Mouse (Mus musculus) limb, embryonic 14.5 days (tissue): Measurements from ENCODE around the gene Rab3b. TPM values are rescaled to one million over a fixed set of nuclear protein-coding genes. Genes with fewer than 3 reads are reported as not detected.
A peak's percentile ranks its signal among the peaks of the same experiment; 100 is the strongest.

ENCODE experiments used
- ATAC-seq: fragments of 200-750 bp; cut with Nextera tagmentation; 2 replicates; pipeline ENCODE4 v1.8.0; 2017; ENCODE audit warnings: low read depth, moderate number of reproducible peaks, moderate TSS enrichment; ENCODE audit not compliant: low FRiP score
- DNase-seq: peaks from one replicate; pipeline ENCODE4 v3.0.0-alpha.2; 2015; ENCODE audit warnings: low spot score
- H3K27ac ChIP-seq: fragments of 300-500 bp; sonication (generic); replicated peaks from 2 replicates; pipeline ENCODE4 v1.5.1; 2014; ENCODE audit warnings: low read depth, mild to moderate bottlenecking, low read length, moderate library complexity, mixed read lengths
- H3K27me3 ChIP-seq: fragments of 300-500 bp; sonication (generic); 2 replicates; pipeline ENCODE4 v1.6.1; 2014; ENCODE audit warnings: low read length, mixed read lengths; ENCODE audit not compliant: control insufficient read depth, insufficient read depth
- H3K36me3 ChIP-seq: fragments of 300-500 bp; sonication (generic); 2 replicates; pipeline ENCODE4 v1.6.1; 2014; ENCODE audit warnings: mild to moderate bottlenecking, low read length, moderate library complexity, mixed read lengths; ENCODE audit not compliant: control insufficient read depth, insufficient read depth
- H3K4me1 ChIP-seq: fragments of 300-500 bp; sonication (generic); 2 replicates; pipeline ENCODE4 v1.6.1; 2014; ENCODE audit warnings: antibody characterized with exemption, low read length, mixed read lengths; ENCODE audit not compliant: control insufficient read depth, insufficient read depth
- H3K4me2 ChIP-seq: fragments of 300-500 bp; sonication (generic); replicated peaks from 2 replicates; pipeline ENCODE4 v1.6.1; 2014; ENCODE audit warnings: low read depth, mild to moderate bottlenecking, low read length, moderate library complexity; ENCODE audit not compliant: severe bottlenecking
- H3K4me3 ChIP-seq: fragments of 300-500 bp; sonication (generic); replicated peaks from 2 replicates; pipeline ENCODE4 v1.5.1; 2014; ENCODE audit warnings: low read length
- H3K9ac ChIP-seq: fragments of 300-500 bp; sonication (generic); 2 replicates; pipeline ENCODE4 v1.6.1; 2014; ENCODE audit warnings: mild to moderate bottlenecking, low read depth, low read length, moderate library complexity; ENCODE audit not compliant: severe bottlenecking
- H3K9me3 ChIP-seq: fragments of 300-500 bp; sonication (generic); 2 replicates; pipeline ENCODE4 v1.6.1; 2016; ENCODE audit warnings: low read length; ENCODE audit not compliant: control insufficient read depth
- POLR2A ChIP-seq: fragments of 200-500 bp; IDR thresholded peaks from 2 replicates; pipeline ENCODE4 v1.8.0; 2012; ENCODE audit warnings: inconsistent platforms, mild to moderate bottlenecking, moderate library complexity, borderline replicate concordance; ENCODE audit not compliant: insufficient read depth, insufficient read length; ENCODE audit errors: extremely low read depth
- WGBS: fragments of 180-500 bp; shearing (Covaris S2); extraction: QIAGEN DNeasy Blood & Tissue Kit; methylation state at CpG from one replicate; pipeline ENCODE4 v1.1.7; 2014; 5-methylcytosine and 5-hydroxymethylcytosine counted together
- polyA plus RNA-seq, 2 experiments: library from polyadenylated mRNA; depleted of rRNA in 1 of 2; stranded (reverse) in 1 of 2; unstranded in 1 of 2; fragments of >200 nt; fragmentation: Nextera tagmentation in 1 of 2; extraction: Ambion mirVana in 1 of 2; gene quantifications; 2 replicates each; pipeline versions ENCODE4 v1.2.1 to v1.2.3; 2012 to 2014

Gene Rab3b
- polyA plus RNA-seq (2012; rRNA removed) (9.8 and 11.9 TPM in 2 replicates), polyA plus RNA-seq (2014; fragmentation: Nextera tagmentation; extraction: Ambion mirVana) (15.0 and 21.2 TPM in 2 replicates)

DNA sequence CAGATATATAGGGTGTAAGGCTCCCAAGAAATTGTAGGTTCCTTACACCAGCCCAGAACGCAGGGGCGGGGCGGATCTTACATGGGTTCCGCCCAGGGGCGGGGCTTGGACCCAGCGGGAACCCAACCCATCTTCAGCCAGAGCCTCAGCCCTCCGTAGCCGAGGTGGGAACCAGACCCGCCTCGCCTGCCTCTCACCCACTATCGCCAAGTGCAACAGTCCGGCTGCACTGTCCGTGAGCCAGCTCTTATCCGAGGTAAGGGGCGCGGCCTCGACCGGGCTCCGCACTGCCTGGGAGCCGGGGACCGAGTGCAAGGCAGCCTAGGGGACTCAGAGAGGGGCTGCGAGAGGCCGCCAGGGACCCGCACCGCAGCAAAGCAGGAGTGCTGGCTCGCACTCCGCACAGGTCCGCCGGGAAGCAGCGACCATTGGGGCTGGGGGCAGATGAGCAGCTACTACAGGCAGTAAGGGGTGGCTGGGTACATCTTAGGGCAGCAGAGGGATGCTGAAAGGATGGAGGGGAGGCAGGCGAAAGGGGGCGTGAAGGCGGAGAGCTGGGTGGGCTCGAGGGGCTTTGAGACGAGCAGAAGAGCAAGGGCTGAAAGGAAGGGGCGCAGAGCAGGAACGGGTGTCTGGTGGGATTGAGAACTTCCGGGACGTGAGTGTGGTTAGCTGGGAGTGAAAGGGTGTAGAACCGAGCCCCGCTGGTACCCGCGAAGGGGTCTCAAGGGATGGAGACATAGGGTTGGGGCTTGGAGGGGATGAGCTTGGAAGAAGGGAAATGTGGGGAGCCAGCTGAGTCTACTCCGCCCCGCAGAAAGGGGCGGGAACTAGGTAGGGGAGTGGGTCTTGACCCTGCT lies at the start of gene Rab3b:
Gene Rab3b (plus strand): TSS at position 101 of the 860 bp plus-strand sequence.
- Histone ChIP-seq H3K27ac (no peak within 1 kb of the TSS), H3K4me2 (peak within 1 kb of the TSS; percentile 99), H3K9me3 (no peaks in the 10 kb centered on the region; the same call in 1 of the 2 replicates), H3K4me1 (0 out of 2 replicates have a peak, but pooled peaks cover 3% of the 10 kb centered on the region), H3K4me3 (peak within 1 kb of the TSS; percentile 57), H3K36me3 (no peaks in the 10 kb centered on the region), H3K9ac (peak within 1 kb of the TSS; percentile 63), H3K27me3 (0 out of 2 replicates have a peak, but pooled peaks cover 3% of the 10 kb centered on the region)
- 0 out of 2 replicates have a peak, but pooled peaks have one; percentile 17 for TF ChIP-seq POLR2A
- 3% methylated on average over 42 of the region's 46 CpGs for WGBS
- ATAC-seq, result peak; percentile 87
- DNase-seq, result peak; percentile 47

DNA sequence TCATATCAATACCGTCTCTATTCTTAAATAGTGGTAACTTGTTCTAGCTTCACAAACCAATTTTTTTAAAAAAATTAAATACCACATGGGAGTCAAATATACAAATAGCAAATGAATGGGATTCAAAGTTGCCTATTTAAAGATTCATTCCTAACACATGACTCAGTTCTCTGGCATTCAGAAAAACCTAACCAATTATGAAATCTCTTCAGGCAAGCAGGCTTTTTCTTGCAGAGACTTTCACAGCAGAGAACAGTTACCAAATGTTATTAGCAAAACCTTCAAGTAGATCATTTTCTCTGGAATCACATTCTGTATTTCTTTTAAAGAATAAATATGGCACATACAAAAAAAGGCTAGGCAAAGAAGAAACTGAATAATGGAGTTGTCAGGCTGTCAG lies 48.2 kb upstream of the Rab3b start:
- no peak overlapping the region for H3K4me2 ChIP-seq
- H3K27me3 ChIP-seq, result no peaks in the 10 kb centered on the region
- DNase-seq, result no peak
- H3K9ac ChIP-seq, result peak overlapping the region; percentile 25; the same call in 1 of the 2 replicates
- TF ChIP-seq POLR2A, result no peak
- ATAC-seq, result no peak
- no peaks in the 10 kb centered on the region for H3K9me3 ChIP-seq
- no peak overlapping the region for H3K4me3 ChIP-seq
- H3K36me3 ChIP-seq, result peaks cover 43% of the 10 kb centered on the region
- peaks cover 9% of the 10 kb centered on the region for H3K4me1 ChIP-seq
- WGBS, result 84% methylated on average over 1 of the region's 1 CpGs
- no peak overlapping the region for H3K27ac ChIP-seq

DNA sequence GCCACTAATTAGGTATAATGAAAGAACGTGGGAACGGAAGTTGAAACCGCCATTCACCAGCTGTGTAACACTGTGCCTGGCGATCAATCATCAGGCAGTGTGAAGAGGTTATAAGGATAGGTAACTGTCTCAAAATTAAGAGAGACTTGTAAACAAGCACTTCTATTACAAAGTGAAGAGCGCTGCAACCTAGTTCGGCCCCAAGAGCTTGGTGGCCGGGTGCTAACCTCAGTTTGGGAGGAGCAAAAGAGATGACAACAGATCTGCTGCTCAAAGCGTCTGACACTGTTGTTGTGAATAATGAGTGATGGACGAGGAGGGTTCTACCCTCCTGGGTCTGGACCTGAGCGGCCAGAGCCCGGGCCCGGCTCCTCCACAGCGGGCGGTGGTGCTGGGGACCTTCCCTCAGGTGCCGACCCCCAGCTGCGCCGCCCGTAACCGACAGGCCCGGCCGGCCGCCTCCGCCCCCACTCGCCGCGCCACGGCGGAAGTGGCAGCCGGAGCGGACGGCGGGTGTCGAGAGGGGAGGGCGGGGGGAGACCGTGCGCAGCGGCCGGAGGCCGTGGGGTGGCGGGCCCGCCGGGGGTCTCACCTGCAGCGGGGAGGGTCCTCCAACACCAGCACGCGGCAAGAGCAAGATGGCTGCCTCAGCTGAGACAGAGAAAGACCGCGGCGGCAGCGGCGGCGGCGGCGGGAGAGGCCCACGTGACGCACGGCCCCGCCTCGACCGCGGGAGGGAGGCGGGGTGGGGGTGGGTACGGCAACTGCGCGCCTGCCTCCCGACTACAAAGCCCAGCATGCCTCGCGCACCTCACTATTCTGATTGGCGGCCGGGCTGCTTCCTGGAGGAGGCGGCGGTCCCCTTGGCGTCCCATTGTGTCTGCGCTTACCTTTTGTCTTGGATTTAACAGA lies 45.7 kb upstream of the Rab3b start, which contains the start of gene Btf3l4:
Gene Btf3l4 (minus strand): TSS at position 699 of the 912 bp plus-strand sequence.
- ATAC-seq (peak; percentile 92), DNase-seq (peak; percentile 97)
- Histone ChIP-seq H3K9ac (peak within 1 kb of the TSS; percentile 99), H3K4me2 (peak within 1 kb of the TSS; percentile 81), H3K4me3 (peak within 1 kb of the TSS; percentile 97), H3K9me3 (no peaks in the 10 kb centered on the region), H3K36me3 (peaks cover 22% of the 10 kb centered on the region), H3K27me3 (no peaks in the 10 kb centered on the region), H3K27ac (peak within 1 kb of the TSS; percentile 97), H3K4me1 (peaks cover 12% of the 10 kb centered on the region)
- 0 out of 2 replicates have a peak, but pooled peaks have one; percentile 51 for TF ChIP-seq POLR2A
- under 1% methylated on average over 26 of the region's 73 CpGs for WGBS

DNA sequence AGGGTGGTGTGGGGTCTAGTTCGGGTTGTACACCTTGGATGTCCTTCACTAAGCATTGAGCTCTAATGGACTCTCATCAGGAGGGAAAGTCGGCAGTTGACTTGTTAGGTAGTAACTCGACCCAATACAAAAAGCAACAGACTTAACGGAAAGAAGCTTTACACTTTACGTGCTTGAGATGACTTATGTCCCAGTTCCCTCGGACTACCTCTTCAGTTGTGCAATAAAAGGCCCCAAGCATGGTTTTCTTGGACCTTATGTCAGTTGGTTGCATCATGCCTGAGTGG lies 45.1 kb upstream of the Rab3b start:
- H3K9me3 ChIP-seq, result no peaks in the 10 kb centered on the region
- H3K4me1 ChIP-seq, result peaks cover 12% of the 10 kb centered on the region
- H3K4me2 ChIP-seq, result peak overlapping the region; percentile 81
- peak overlapping the region; percentile 99 for H3K9ac ChIP-seq
- no peak; the same call in 1 of the 2 replicates for TF ChIP-seq POLR2A
- no peak for ATAC-seq
- no peaks in the 10 kb centered on the region for H3K27me3 ChIP-seq
- peak overlapping the region; percentile 97 for H3K27ac ChIP-seq
- WGBS, result under 1% methylated on average over 6 of the region's 6 CpGs
- H3K4me3 ChIP-seq, result peak overlapping the region; percentile 97
- DNase-seq, result no peak
- H3K36me3 ChIP-seq, result peaks cover 16% of the 10 kb centered on the region
